Mouse (Mus musculus) c-Kit-positive CD71-positive TER-119-positive erythroid progenitor cells, embryonic 14.5 days (primary cell): ENCODE measurements around the gene Pla2g6.

Source experiments
- DNase-seq: peaks from one replicate; pipeline ENCODE4 v3.0.0-alpha.2; 2013; ENCODE audit warnings: low spot score

Gene Pla2g6

GRCm38 (mm10) chr15:79350866-79351265 lies 22.7 kb upstream of the Pla2g6 start:
- DNase-seq: no peak

- DNase-seq: no peak
Measured at GRCm38 (mm10) chr15:79348651-79349050, 20.5 kb upstream of the Pla2g6 start.

- DNase-seq: peak; percentile 69
Measured at GRCm38 (mm10) chr15:79347845-79348506, 19.8 kb upstream of the Pla2g6 start.

- DNase-seq: peak; percentile 77
Measured at GRCm38 (mm10) chr15:79347165-79347844, 19.1 kb upstream of the Pla2g6 start.

GRCm38 (mm10) chr15:79346051-79346793 lies 18.0 kb upstream of the Pla2g6 start, which contains the start of gene Maff:
TSS of gene Maff (plus strand) at chr15:79346621.
- no peak for DNase-seq

GRCm38 (mm10) chr15:79344627-79345026 lies 16.4 kb upstream of the Pla2g6 start:
- DNase-seq: no peak

GRCm38 (mm10) chr15:79342641-79343337 lies 14.6 kb upstream of the Pla2g6 start:
- no peak for DNase-seq

- DNase-seq: no peak
Measured at GRCm38 (mm10) chr15:79338978-79339377, 10.8 kb upstream of the Pla2g6 start.

- DNase-seq: no peak
Measured at GRCm38 (mm10) chr15:79335061-79335655, 7.0 kb upstream of the Pla2g6 start.

- DNase-seq: peak; percentile 58
Measured at GRCm38 (mm10) chr15:79333409-79333808, 5.2 kb upstream of the Pla2g6 start.

GRCm38 (mm10) chr15:79330521-79330920 lies 2.3 kb upstream of the Pla2g6 start:
- no peak for DNase-seq

GRCm38 (mm10) chr15:79329979-79330363 lies 1.8 kb upstream of the Pla2g6 start:
- DNase-seq: no peak

GRCm38 (mm10) chr15:79329346-79329978 lies 1.3 kb upstream of the Pla2g6 start:
- no peak for DNase-seq

- no peak for DNase-seq
Measured at GRCm38 (mm10) chr15:79328939-79329275, 717 bp upstream of the Pla2g6 start.

- peak; percentile 61 for DNase-seq
Measured at GRCm38 (mm10) chr15:79326971-79327961, 924 bp downstream of the Pla2g6 start.

GRCm38 (mm10) chr15:79326264-79326663 lies 1.9 kb downstream of the Pla2g6 start:
- DNase-seq: no peak

- DNase-seq: no peak
Measured at GRCm38 (mm10) chr15:79325742-79326141, 2.4 kb downstream of the Pla2g6 start.

GRCm38 (mm10) chr15:79324373-79324772 lies 3.8 kb downstream of the Pla2g6 start:
- DNase-seq: no peak

GRCm38 (mm10) chr15:79323791-79324155 lies 4.4 kb downstream of the Pla2g6 start:
- no peak for DNase-seq
